Mouse (Mus musculus) forebrain, embryonic 15.5 days (tissue): ENCODE measurements around the gene Ace3. TPM values are rescaled to one million over a fixed set of nuclear protein-coding genes. Genes with fewer than 3 reads are reported as not detected.

Experiments used
- ATAC-seq: fragments of 200-750 bp; cut with Nextera tagmentation; replicated peaks from 2 replicates; pipeline ENCODE4 v1.8.0; 2017; ENCODE audit warnings: mild to moderate bottlenecking, moderate TSS enrichment, moderate library complexity
- H3K27ac ChIP-seq: fragments of 300-500 bp; sonication (generic); replicated peaks from 2 replicates; pipeline ENCODE4 v1.5.1; 2015; ENCODE audit warnings: mild to moderate bottlenecking, inconsistent platforms
- H3K27me3 ChIP-seq: fragments of 300-500 bp; sonication (generic); 2 replicates; pipeline ENCODE4 v1.6.1; 2015; ENCODE audit warnings: inconsistent platforms
- H3K36me3 ChIP-seq: fragments of 300-500 bp; sonication (generic); 2 replicates; pipeline ENCODE4 v1.6.1; 2015; ENCODE audit warnings: mild to moderate bottlenecking, inconsistent platforms
- H3K4me1 ChIP-seq: fragments of 300-500 bp; sonication (generic); 2 replicates; pipeline ENCODE4 v1.6.1; 2015; ENCODE audit warnings: inconsistent platforms
- H3K4me2 ChIP-seq: fragments of 300-500 bp; sonication (generic); replicated peaks from 2 replicates; pipeline ENCODE4 v1.6.1; 2015; ENCODE audit warnings: mild to moderate bottlenecking, inconsistent platforms
- H3K4me3 ChIP-seq: fragments of 300-500 bp; sonication (generic); 2 replicates; pipeline ENCODE4 v1.5.1; 2015; ENCODE audit warnings: mild to moderate bottlenecking, inconsistent platforms
- H3K9ac ChIP-seq: fragments of 300-500 bp; sonication (generic); replicated peaks from 2 replicates; pipeline ENCODE4 v1.6.1; 2015; ENCODE audit warnings: mild to moderate bottlenecking, inconsistent platforms
- H3K9me3 ChIP-seq: fragments of 300-500 bp; sonication (generic); 2 replicates; pipeline ENCODE4 v1.6.1; 2016; ENCODE audit warnings: inconsistent platforms
- WGBS: fragments of 180-500 bp; shearing (Covaris S2); methylation state at CpG from one replicate; pipeline ENCODE4 v1.1.7; 2015; ENCODE audit warnings: mixed read lengths; 5-methylcytosine and 5-hydroxymethylcytosine counted together
- polyA plus RNA-seq: library from polyadenylated mRNA; unstranded; fragments of >200 nt; fragmentation: Nextera tagmentation; extraction: Ambion mirVana; gene quantifications from 2 replicates; pipeline ENCODE4 v1.2.1, GENCODE M21; 2015

Gene Ace3
- 0.08 TPM in 1 of 2 replicates, not detected in the other for polyA plus RNA-seq

- H3K4me1 ChIP-seq = no peaks in the 10 kb centered on the region
- H3K9ac ChIP-seq = no peak within 1 kb of the TSS
- no peaks in the 10 kb centered on the region for H3K9me3 ChIP-seq
- no peak within 1 kb of the TSS for H3K4me3 ChIP-seq
- no peak within 1 kb of the TSS for H3K4me2 ChIP-seq
- ATAC-seq = no peak
- H3K36me3 ChIP-seq = no peaks in the 10 kb centered on the region
- H3K27ac ChIP-seq = no peak within 1 kb of the TSS
- H3K27me3 ChIP-seq = no peaks in the 10 kb centered on the region
- WGBS = 91% methylated on average over 3 of the region's 3 CpGs
These were observed at the start of gene Ace3 for GRCm38 (mm10) chr11:105994375-105994774. Gene Ace3, plus strand, starts transcription at chr11:105994675.

- H3K4me2 ChIP-seq = peak overlapping the region; percentile 70
- H3K27me3 ChIP-seq = no peaks in the 10 kb centered on the region
- ATAC-seq = no peak
- 70% methylated on average over 16 of the region's 16 CpGs for WGBS
- no peak overlapping the region for H3K27ac ChIP-seq
- H3K4me3 ChIP-seq = peak overlapping the region; percentile 55
- peaks cover 13% of the 10 kb centered on the region for H3K4me1 ChIP-seq
- H3K9ac ChIP-seq = no peak overlapping the region; the same call in 1 of the 2 replicates
- H3K9me3 ChIP-seq = no peaks in the 10 kb centered on the region
- H3K36me3 ChIP-seq = no peaks in the 10 kb centered on the region
These were observed 49.5 kb upstream of the Ace3 start for GRCm38 (mm10) chr11:105944770-105945672.

- Histone ChIP-seq H3K9me3 (no peaks in the 10 kb centered on the region), H3K4me2 (no peak overlapping the region), H3K4me1 (peaks cover 13% of the 10 kb centered on the region), H3K4me3 (no peak overlapping the region), H3K27ac (no peak overlapping the region), H3K36me3 (no peaks in the 10 kb centered on the region), H3K27me3 (no peaks in the 10 kb centered on the region), H3K9ac (no peak overlapping the region)
- no peak for ATAC-seq
- 56% methylated on average over 11 of the region's 11 CpGs for WGBS
These were observed 47.8 kb upstream of the Ace3 start for GRCm38 (mm10) chr11:105946694-105947154.

- H3K27me3 ChIP-seq = no peaks in the 10 kb centered on the region
- H3K4me3 ChIP-seq = no peak overlapping the region
- WGBS = 69% methylated on average over 2 of the region's 2 CpGs
- no peak overlapping the region for H3K9ac ChIP-seq
- ATAC-seq = no peak
- H3K9me3 ChIP-seq = no peaks in the 10 kb centered on the region
- H3K4me2 ChIP-seq = no peak overlapping the region
- H3K27ac ChIP-seq = no peak overlapping the region
- peaks cover 8% of the 10 kb centered on the region for H3K4me1 ChIP-seq
- no peaks in the 10 kb centered on the region for H3K36me3 ChIP-seq
These were observed 46.2 kb upstream of the Ace3 start for GRCm38 (mm10) chr11:105948255-105948654.

- no peak overlapping the region for H3K27ac ChIP-seq
- H3K9ac ChIP-seq = no peak overlapping the region
- 80% methylated on average over 4 of the region's 4 CpGs for WGBS
- no peaks in the 10 kb centered on the region for H3K4me1 ChIP-seq
- no peaks in the 10 kb centered on the region for H3K27me3 ChIP-seq
- no peak overlapping the region for H3K4me2 ChIP-seq
- ATAC-seq = no peak
- H3K4me3 ChIP-seq = no peak overlapping the region
- H3K36me3 ChIP-seq = no peaks in the 10 kb centered on the region
- H3K9me3 ChIP-seq = no peaks in the 10 kb centered on the region
These were observed 44.0 kb upstream of the Ace3 start for GRCm38 (mm10) chr11:105950519-105950918.

- no peaks in the 10 kb centered on the region for H3K9me3 ChIP-seq
- no peak overlapping the region for H3K4me3 ChIP-seq
- H3K27ac ChIP-seq = no peak overlapping the region
- no peaks in the 10 kb centered on the region for H3K36me3 ChIP-seq
- no peak overlapping the region for H3K9ac ChIP-seq
- no peaks in the 10 kb centered on the region for H3K4me1 ChIP-seq
- WGBS = 63% methylated on average over 3 of the region's 3 CpGs
- H3K4me2 ChIP-seq = no peak overlapping the region
- no peak for ATAC-seq
- no peaks in the 10 kb centered on the region for H3K27me3 ChIP-seq
These were observed 42.9 kb upstream of the Ace3 start for GRCm38 (mm10) chr11:105951601-105952044.

- Histone ChIP-seq H3K36me3 (no peaks in the 10 kb centered on the region), H3K4me2 (no peak overlapping the region), H3K27ac (no peak overlapping the region), H3K9me3 (no peaks in the 10 kb centered on the region), H3K4me1 (no peaks in the 10 kb centered on the region), H3K4me3 (no peak overlapping the region), H3K27me3 (no peaks in the 10 kb centered on the region), H3K9ac (no peak overlapping the region)
- no peak for ATAC-seq
- WGBS = 88% methylated on average over 9 of the region's 9 CpGs
These were observed 42.4 kb upstream of the Ace3 start for GRCm38 (mm10) chr11:105952111-105952510.

- 81% methylated on average over 12 of the region's 12 CpGs for WGBS
- Histone ChIP-seq H3K9me3 (no peaks in the 10 kb centered on the region), H3K4me2 (no peak within 1 kb of the TSS)
These were observed 41.5 kb upstream of the Ace3 start, which contains the start of gene Cyb561 for GRCm38 (mm10) chr11:105952911-105953386. Gene Cyb561, minus strand, starts transcription at chr11:105953336.

GRCm38 (mm10) chr11:105953402-105953801 lies 41.1 kb upstream of the Ace3 start:
- no peak overlapping the region for H3K4me3 ChIP-seq
- no peaks in the 10 kb centered on the region for H3K4me1 ChIP-seq
- H3K27ac ChIP-seq = no peak overlapping the region
- H3K9me3 ChIP-seq = no peaks in the 10 kb centered on the region
- no peak overlapping the region for H3K4me2 ChIP-seq
- no peaks in the 10 kb centered on the region for H3K27me3 ChIP-seq
- WGBS = 79% methylated on average over 6 of the region's 6 CpGs
- ATAC-seq = no peak
- no peak overlapping the region for H3K9ac ChIP-seq
- H3K36me3 ChIP-seq = no peaks in the 10 kb centered on the region

More at GRCm38 (mm10) chr11:105952911-105953386, 41.5 kb upstream of the Ace3 start, which contains the start of gene Cyb561:
- no peak within 1 kb of the TSS for H3K27ac ChIP-seq
- H3K9ac ChIP-seq = no peak within 1 kb of the TSS
- no peaks in the 10 kb centered on the region for H3K36me3 ChIP-seq
- H3K4me1 ChIP-seq = no peaks in the 10 kb centered on the region
- no peak within 1 kb of the TSS for H3K4me3 ChIP-seq
- no peak for ATAC-seq
- H3K27me3 ChIP-seq = no peaks in the 10 kb centered on the region

GRCm38 (mm10) chr11:105955815-105956430 lies 38.6 kb upstream of the Ace3 start:
- Histone ChIP-seq H3K4me3 (no peak overlapping the region), H3K4me1 (peaks cover 6% of the 10 kb centered on the region), H3K36me3 (no peaks in the 10 kb centered on the region), H3K9me3 (no peaks in the 10 kb centered on the region), H3K27me3 (no peaks in the 10 kb centered on the region), H3K27ac (no peak overlapping the region), H3K4me2 (no peak overlapping the region), H3K9ac (no peak overlapping the region)
- WGBS = 83% methylated on average over 28 of the region's 28 CpGs
- ATAC-seq = no peak

GRCm38 (mm10) chr11:105957501-105957900 lies 37.0 kb upstream of the Ace3 start:
- WGBS = 34% methylated on average over 6 of the region's 6 CpGs
- no peak for ATAC-seq
- H3K27me3 ChIP-seq = no peaks in the 10 kb centered on the region
- H3K4me1 ChIP-seq = peaks cover 6% of the 10 kb centered on the region
- H3K4me3 ChIP-seq = no peak overlapping the region
- H3K27ac ChIP-seq = no peak overlapping the region
- no peaks in the 10 kb centered on the region for H3K36me3 ChIP-seq
- H3K4me2 ChIP-seq = no peak overlapping the region
- H3K9me3 ChIP-seq = no peaks in the 10 kb centered on the region
- H3K9ac ChIP-seq = no peak overlapping the region

- no peaks in the 10 kb centered on the region for H3K27me3 ChIP-seq
- no peak overlapping the region for H3K9ac ChIP-seq
- H3K9me3 ChIP-seq = no peaks in the 10 kb centered on the region
- peaks cover 6% of the 10 kb centered on the region for H3K4me1 ChIP-seq
- no peak overlapping the region for H3K4me3 ChIP-seq
- 39% methylated on average over 1 of the region's 1 CpGs for WGBS
- ATAC-seq = no peak
- no peak overlapping the region for H3K27ac ChIP-seq
- H3K4me2 ChIP-seq = no peak overlapping the region
- H3K36me3 ChIP-seq = no peaks in the 10 kb centered on the region
These were observed 35.9 kb upstream of the Ace3 start for GRCm38 (mm10) chr11:105958566-105958965.
